Mouse (Mus musculus): ENCODE results near the gene Igf1r. TPM values are rescaled to one million over a fixed set of nuclear protein-coding genes. Genes with fewer than 3 reads are reported as not detected.

The Igf1r gene
- total RNA-seq, 1 experiment = 23.5 TPM

DNA sequence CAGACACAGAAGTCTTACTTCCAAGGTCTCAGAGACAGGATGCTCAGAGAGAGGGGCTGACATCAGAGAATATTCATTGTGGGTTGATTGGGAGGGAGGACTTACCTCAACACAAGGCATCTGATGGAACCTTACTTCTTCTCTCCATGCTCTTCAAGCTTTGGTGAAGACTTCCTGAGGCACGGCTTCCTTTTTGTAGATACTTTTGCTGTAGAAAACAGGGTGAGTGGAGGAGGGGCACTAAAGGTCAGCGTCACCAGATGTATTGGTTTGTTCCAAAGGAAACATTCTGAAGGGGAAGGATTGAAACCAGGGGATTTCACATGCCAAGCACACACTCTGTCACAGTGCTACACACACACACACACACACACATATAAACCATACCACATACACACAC, 186.8 kb downstream of the Igf1r start:
- Histone ChIP-seq H3K4me3 (ENCODE audit: insufficient read depth in 1 of 2, low read depth in 1 of 2, low read length in 2 of 2, poor library complexity in 1 of 2, severe bottlenecking in 1 of 2) (no peak overlapping the region), H3K36me3 (ENCODE audit: control insufficient read depth, insufficient read depth, low read length, poor library complexity, severe bottlenecking) (no peaks in the 10 kb centered on the region), H3K9me3 (ENCODE audit: control insufficient read depth, insufficient read depth, low read depth, low read length) (no peaks in the 10 kb centered on the region), H3K9ac (ENCODE audit: insufficient read depth, low read depth, low read length, poor library complexity, severe bottlenecking) (no peak overlapping the region), H3K27ac (ENCODE audit: insufficient read depth, low read depth, low read length, poor library complexity, severe bottlenecking) (no peak overlapping the region), H3K4me1 (ENCODE audit: control insufficient read depth in 2 of 2, insufficient read depth in 2 of 2, low read length in 2 of 2, poor library complexity in 1 of 2) (peaks cover 0 to 5% of the 10 kb centered on the region in 2 experiments; a peak in 1 of 4 replicates)
- in situ Hi-C loops (cut with MboI; ENCODE audit: low sequenced_read_pairs in 2 of 2, unreplicated experiment in 2 of 2) = loop anchor here in 1 of 2 experiments (10.0 to 25.0 kb wide), 2 partner anchors 185 to 352 kb away; partner anchors contain the start of gene Igf1r
- TF ChIP-seq HCFC1 (IDR thresholded peaks at IDR 0.05; ENCODE audit: borderline replicate concordance, insufficient read depth, low read length) = no peak
- TF ChIP-seq CHD2 (IDR thresholded peaks at IDR 0.05; ENCODE audit: low read depth, low read length) = no peak
- no peak for TF ChIP-seq ZNF384 (IDR thresholded peaks at IDR 0.05; ENCODE audit: low read depth, low read length)
- TF ChIP-seq MAFK (IDR thresholded peaks at IDR 0.05; ENCODE audit: insufficient read depth, low read depth, low read length) = no peak
- no peak for TF ChIP-seq ZC3H11A (IDR thresholded peaks at IDR 0.05; ENCODE audit: borderline replicate concordance, low read depth, low read length)
- DNase-seq (ENCODE audit: low read depth, low spot score) = no peak

DNA sequence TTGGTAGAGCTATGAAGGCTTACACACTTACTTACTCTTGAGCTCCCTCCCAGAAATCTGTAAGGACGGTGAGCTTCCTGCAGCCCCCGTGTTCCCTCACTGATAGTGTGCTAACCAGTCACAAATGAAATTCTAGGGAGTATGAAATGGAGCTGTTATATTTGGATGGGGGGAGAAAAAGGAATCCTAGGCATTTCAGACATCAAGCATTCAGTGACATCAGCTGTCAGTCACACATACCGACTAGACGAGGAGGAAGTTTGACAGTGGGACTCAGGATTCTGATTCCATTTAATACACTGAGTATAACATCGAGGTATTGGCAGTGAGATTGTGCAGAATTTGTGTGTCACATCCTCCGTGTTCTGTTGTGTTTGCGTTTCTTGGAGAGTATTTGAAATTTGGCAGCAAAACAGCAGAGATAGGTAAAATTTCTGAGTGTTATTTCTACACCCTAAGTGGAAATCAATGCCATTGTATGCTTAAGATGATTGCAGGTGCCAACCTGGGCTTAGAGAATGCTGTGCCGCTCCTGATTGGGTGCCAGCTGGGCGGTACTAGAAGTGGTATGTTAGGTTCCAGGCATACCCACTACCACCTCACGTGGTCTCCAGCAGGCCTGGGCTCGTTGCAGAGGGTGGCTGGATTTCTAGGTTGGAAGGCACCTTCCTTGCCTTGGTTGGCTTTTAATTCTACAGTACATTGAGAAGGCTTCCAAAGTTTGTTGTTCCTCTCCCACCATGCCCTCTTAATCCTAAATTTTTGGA, 187.6 kb downstream of the Igf1r start:
- Histone ChIP-seq H3K4me1 (ENCODE audit: control insufficient read depth in 2 of 2, insufficient read depth in 2 of 2, low read length in 2 of 2, poor library complexity in 1 of 2) (peaks cover 0 to 5% of the 10 kb centered on the region in 2 experiments; a peak in 1 of 4 replicates), H3K9me3 (ENCODE audit: control insufficient read depth, insufficient read depth, low read depth, low read length) (no peaks in the 10 kb centered on the region), H3K4me3 (ENCODE audit: insufficient read depth in 1 of 2, low read depth in 1 of 2, low read length in 2 of 2, poor library complexity in 1 of 2, severe bottlenecking in 1 of 2) (no peak overlapping the region), H3K27ac (ENCODE audit: insufficient read depth, low read depth, low read length, poor library complexity, severe bottlenecking) (no peak overlapping the region), H3K9ac (ENCODE audit: insufficient read depth, low read depth, low read length, poor library complexity, severe bottlenecking) (no peak overlapping the region), H3K36me3 (ENCODE audit: control insufficient read depth, insufficient read depth, low read length, poor library complexity, severe bottlenecking) (no peaks in the 10 kb centered on the region)
- in situ Hi-C loops (cut with MboI; ENCODE audit: low sequenced_read_pairs in 2 of 2, unreplicated experiment in 2 of 2) = loop anchor here in 1 of 2 experiments (25.0 kb wide), 1 partner anchor 353 kb away; no protein-coding TSS in a partner anchor
- DNase-seq (ENCODE audit: low read depth, low spot score) = no peak
- TF ChIP-seq HCFC1 (IDR thresholded peaks at IDR 0.05; ENCODE audit: borderline replicate concordance, insufficient read depth, low read length) = no peak
- no peak for TF ChIP-seq CHD2 (IDR thresholded peaks at IDR 0.05; ENCODE audit: low read depth, low read length)
- TF ChIP-seq ZNF384 (IDR thresholded peaks at IDR 0.05; ENCODE audit: low read depth, low read length) = no peak
- no peak for TF ChIP-seq MAFK (IDR thresholded peaks at IDR 0.05; ENCODE audit: insufficient read depth, low read depth, low read length)
- TF ChIP-seq ZC3H11A (IDR thresholded peaks at IDR 0.05; ENCODE audit: borderline replicate concordance, low read depth, low read length) = no peak

DNA sequence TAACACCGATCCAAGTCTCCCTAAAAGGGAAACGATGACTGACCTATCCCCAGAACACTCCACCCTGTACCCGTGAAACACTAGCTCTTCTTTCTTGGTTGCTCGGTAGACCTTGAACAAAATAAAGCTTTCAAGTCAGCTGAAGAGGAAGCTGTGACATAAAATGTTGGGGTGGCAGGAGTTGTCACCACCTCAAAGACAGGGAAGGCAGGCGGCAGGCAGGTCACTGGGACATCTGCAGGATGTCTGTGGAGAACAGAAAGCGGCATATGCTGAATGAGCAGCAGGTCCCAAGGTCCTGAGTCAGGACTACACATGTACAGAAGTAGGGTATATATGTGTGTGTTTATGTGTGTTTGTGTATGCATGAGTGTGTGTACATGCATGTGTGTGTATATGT, 191.6 kb downstream of the Igf1r start:
- peaks cover 0 to 5% of the 10 kb centered on the region in 2 experiments; a peak in 1 of 4 replicates for H3K4me1 ChIP-seq (ENCODE audit: control insufficient read depth in 2 of 2, insufficient read depth in 2 of 2, low read length in 2 of 2, poor library complexity in 1 of 2)
- H3K27ac ChIP-seq (ENCODE audit: insufficient read depth, low read depth, low read length, poor library complexity, severe bottlenecking) = no peak overlapping the region
- in situ Hi-C loops (cut with MboI; ENCODE audit: low sequenced_read_pairs in 2 of 2, unreplicated experiment in 2 of 2) = loop anchor here in 1 of 2 experiments (25.0 kb wide), 1 partner anchor 357 kb away; no protein-coding TSS in a partner anchor

DNA sequence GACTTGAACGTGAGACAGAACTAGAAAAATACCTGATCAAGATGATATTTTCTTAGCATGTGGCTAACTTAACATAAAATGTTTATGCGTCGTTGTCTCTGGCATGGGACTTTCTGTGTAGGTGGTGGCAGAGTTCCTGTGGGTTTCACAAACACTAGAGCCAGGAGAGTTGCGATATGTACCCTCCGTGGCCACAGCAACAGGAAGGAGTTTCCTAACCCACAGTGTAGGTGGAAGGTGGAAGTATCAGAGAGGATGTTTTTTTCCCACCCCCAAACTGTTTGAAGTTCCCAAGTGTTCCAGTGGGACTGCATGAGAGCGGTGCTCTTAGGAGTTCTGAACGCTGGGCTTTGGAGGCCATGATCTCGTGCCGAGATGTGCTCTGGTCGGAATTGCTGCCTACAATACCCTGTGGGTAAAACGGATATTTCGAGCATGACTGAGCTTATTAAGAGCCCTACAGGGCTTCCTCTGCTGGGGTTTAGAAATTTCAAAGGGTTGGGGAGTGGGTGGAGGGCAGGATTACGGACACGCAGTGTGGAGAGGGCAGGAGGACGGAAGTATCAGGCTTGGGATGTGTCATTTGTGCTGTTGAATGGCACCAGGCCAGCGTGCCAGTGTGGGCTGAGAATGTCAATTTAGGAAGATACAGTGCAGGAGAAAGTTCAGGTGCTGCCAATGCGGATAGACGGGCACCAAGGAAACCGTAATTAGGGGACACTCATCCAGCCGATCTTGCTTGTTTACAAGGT, 195.8 kb downstream of the Igf1r start:
- DNase-seq (ENCODE audit: low read depth, low spot score) = no peak
- Histone ChIP-seq H3K27ac (ENCODE audit: insufficient read depth, low read depth, low read length, poor library complexity, severe bottlenecking) (no peak overlapping the region), H3K36me3 (ENCODE audit: control insufficient read depth, insufficient read depth, low read length, poor library complexity, severe bottlenecking) (no peaks in the 10 kb centered on the region), H3K9ac (ENCODE audit: insufficient read depth, low read depth, low read length, poor library complexity, severe bottlenecking) (no peak overlapping the region), H3K9me3 (ENCODE audit: control insufficient read depth, insufficient read depth, low read depth, low read length) (no peaks in the 10 kb centered on the region), H3K4me3 (ENCODE audit: insufficient read depth in 1 of 2, low read depth in 1 of 2, low read length in 2 of 2, poor library complexity in 1 of 2, severe bottlenecking in 1 of 2) (no peak overlapping the region), H3K4me1 (ENCODE audit: control insufficient read depth in 2 of 2, insufficient read depth in 2 of 2, low read length in 2 of 2, poor library complexity in 1 of 2) (no peaks in the 10 kb centered on the region)
- in situ Hi-C loops (cut with MboI; ENCODE audit: low sequenced_read_pairs in 2 of 2, unreplicated experiment in 2 of 2) = loop anchor here in 1 of 2 experiments (25.0 kb wide), 1 partner anchor 361 kb away; no protein-coding TSS in a partner anchor
- TF ChIP-seq ZC3H11A (IDR thresholded peaks at IDR 0.05; ENCODE audit: borderline replicate concordance, low read depth, low read length) (no peak), CHD2 (IDR thresholded peaks at IDR 0.05; ENCODE audit: low read depth, low read length) (no peak), HCFC1 (IDR thresholded peaks at IDR 0.05; ENCODE audit: borderline replicate concordance, insufficient read depth, low read length) (no peak), ZNF384 (IDR thresholded peaks at IDR 0.05; ENCODE audit: low read depth, low read length) (no peak)

More for the DNA sequence above, 191.6 kb downstream of the Igf1r start:
- Histone ChIP-seq H3K9ac (ENCODE audit: insufficient read depth, low read depth, low read length, poor library complexity, severe bottlenecking) (no peak overlapping the region), H3K4me3 (ENCODE audit: insufficient read depth in 1 of 2, low read depth in 1 of 2, low read length in 2 of 2, poor library complexity in 1 of 2, severe bottlenecking in 1 of 2) (no peak overlapping the region), H3K36me3 (ENCODE audit: control insufficient read depth, insufficient read depth, low read length, poor library complexity, severe bottlenecking) (no peaks in the 10 kb centered on the region), H3K9me3 (ENCODE audit: control insufficient read depth, insufficient read depth, low read depth, low read length) (no peaks in the 10 kb centered on the region)
- DNase-seq (ENCODE audit: low read depth, low spot score) = no peak
- TF ChIP-seq HCFC1 (IDR thresholded peaks at IDR 0.05; ENCODE audit: borderline replicate concordance, insufficient read depth, low read length) (no peak), MAFK (IDR thresholded peaks at IDR 0.05; ENCODE audit: insufficient read depth, low read depth, low read length) (no peak), ZC3H11A (IDR thresholded peaks at IDR 0.05; ENCODE audit: borderline replicate concordance, low read depth, low read length) (no peak), ZNF384 (IDR thresholded peaks at IDR 0.05; ENCODE audit: low read depth, low read length) (no peak), CHD2 (IDR thresholded peaks at IDR 0.05; ENCODE audit: low read depth, low read length) (no peak)
